Mouse (Mus musculus) granulocyte monocyte progenitor cell, adult 5-6 weeks (primary cell): ENCODE measurements around the gene Mnx1. TPM values are rescaled to one million over a fixed set of nuclear protein-coding genes. Genes with fewer than 3 reads are reported as not detected.
"Not testable (repeated sequence)": the region's sequence is repeated elsewhere in the genome, so short reads cannot be mapped to it uniquely, and the experiment has no call there.

ENCODE experiments used
- ATAC-seq: replicated peaks from 2 replicates; pipeline ENCODE4 v1.8.0; 2016; ENCODE audit warnings: mild to moderate bottlenecking, moderate TSS enrichment, inconsistent platforms; ENCODE audit not compliant: poor library complexity, severe bottlenecking
- total RNA-seq, 2 experiments: library from RNA; stranded (forward) in 1 of 2; stranded (reverse) in 1 of 2; fragments of 200-712, 200-1000 nt in 1 of 2; fragments of >200 nt in 1 of 2; fragmentation: Nextera tagmentation in 1 of 2; gene quantifications; 2 replicates each; pipeline ENCODE4 v1.2.3; 2014 to 2017

Gene Mnx1
- total RNA-seq, 2 experiments from 2014 or later, result not detected

- ATAC-seq, result no peak
These were observed 7.3 kb downstream of the Mnx1 start for GRCm38 (mm10) chr5:29470851-29471394.

- no peak for ATAC-seq
These were observed 8.0 kb downstream of the Mnx1 start for GRCm38 (mm10) chr5:29470271-29470670.

GRCm38 (mm10) chr5:29469501-29469900, 8.8 kb downstream of the Mnx1 start:
- ATAC-seq, result no peak

- ATAC-seq, result no peak
These were observed 9.8 kb downstream of the Mnx1 start for GRCm38 (mm10) chr5:29468351-29469065.

- peak; percentile 60 for ATAC-seq
These were observed 10.6 kb downstream of the Mnx1 start for GRCm38 (mm10) chr5:29467489-29468350.

GRCm38 (mm10) chr5:29462943-29463686, 15.2 kb downstream of the Mnx1 start:
- ATAC-seq, result no peak

- no peak for ATAC-seq
These were observed 21.2 kb downstream of the Mnx1 start for GRCm38 (mm10) chr5:29456895-29457656.

GRCm38 (mm10) chr5:29452352-29452751, 25.9 kb downstream of the Mnx1 start:
- no peak for ATAC-seq

- no peak for ATAC-seq
These were observed 33.0 kb downstream of the Mnx1 start for GRCm38 (mm10) chr5:29445275-29445674.

GRCm38 (mm10) chr5:29436728-29437127, 41.5 kb downstream of the Mnx1 start:
- not testable (repeated sequence) for ATAC-seq

- 0 out of 2 replicates have a peak, but pooled peaks have one; percentile 4 for ATAC-seq
These were observed 42.8 kb downstream of the Mnx1 start for GRCm38 (mm10) chr5:29435491-29435890.

- peak; percentile 63 for ATAC-seq
These were observed 43.4 kb downstream of the Mnx1 start for GRCm38 (mm10) chr5:29434872-29435358.

- ATAC-seq, result peak; percentile 93
These were observed 43.9 kb downstream of the Mnx1 start, which contains the start of gene Nom1 for GRCm38 (mm10) chr5:29434228-29434871. Nom1 (plus strand) TSS chr5:29434664.

- ATAC-seq, result not testable (repeated sequence)
These were observed 54.9 kb downstream of the Mnx1 start for GRCm38 (mm10) chr5:29423330-29423729.

Other genes with a start within 250 kb of the Mnx1 start
- 0.60 and 0.90 TPM in 2 replicates for gene Lmbr1, start 100.1 kb downstream of the Mnx1 start, total RNA-seq (2014; fragmentation: Nextera tagmentation)
- gene Lmbr1, start 100.1 kb downstream of the Mnx1 start, total RNA-seq (2017), result 2.9 and 6.6 TPM in 2 replicates
- 15.4 and 31.0 TPM in 2 replicates for gene Nom1, start 43.8 kb downstream of the Mnx1 start, total RNA-seq (2014; fragmentation: Nextera tagmentation)
- 14.3 and 23.8 TPM in 2 replicates for gene Nom1, start 43.8 kb downstream of the Mnx1 start, total RNA-seq (2017)
- 20.1 and 26.3 TPM in 2 replicates for gene Ube3c, start 90.8 kb upstream of the Mnx1 start, total RNA-seq (2014; fragmentation: Nextera tagmentation)
- 32.3 and 33.0 TPM in 2 replicates for gene Ube3c, start 90.8 kb upstream of the Mnx1 start, total RNA-seq (2017)